Comparison of ENCODE assay signal across 27 mouse cellular contexts in the genomic region with DNA sequence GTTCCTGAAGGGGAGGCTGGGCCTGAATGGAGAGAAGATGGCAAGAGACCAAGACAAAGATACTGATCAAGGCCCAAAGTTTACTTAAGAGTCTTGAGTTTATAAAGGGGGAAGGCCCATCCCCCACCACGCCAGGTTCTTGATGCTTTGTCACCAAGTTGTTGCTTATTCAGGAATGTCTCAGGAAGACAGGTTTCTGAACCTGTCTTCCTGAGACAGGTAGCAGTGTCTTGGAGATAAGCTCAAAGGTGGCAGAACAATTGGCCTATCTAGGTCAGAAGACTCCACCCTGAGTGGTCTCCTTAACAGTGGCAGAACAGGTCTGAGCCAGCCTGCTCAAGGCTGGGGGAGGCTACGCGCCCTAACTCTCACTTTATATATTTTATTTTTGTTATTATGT. TPM values are rescaled to one million over a fixed set of nuclear protein-coding genes. Genes with fewer than 3 reads are reported as not detected.
"Had no signal": no experiment of that assay in that cellular context is flagged by ENCODE, and none has a peak within 500 bp of the region (broad histone marks: within the 10 kb centered on the region; RNA-seq: fewer than 3 reads in every experiment).

No protein-coding gene starts in this region.

- H3K9ac ChIP-seq: heart, embryonic 13.5 days; heart, embryonic 15.5 days; hindbrain, embryonic 13.5 days; hindbrain, embryonic 15.5 days; kidney, embryonic 15.5 days; limb, embryonic 13.5 days; limb, embryonic 15.5 days; liver, embryonic 12.5 days; liver, embryonic 14.5 days had no signal

- DNase-seq: gastrocnemius, postnatal 14 days; gastrocnemius, postnatal 36 days; heart, adult 11 months; heart, adult 2 months; heart, postnatal 14 days; heart, postnatal 36 days; kidney, adult 11 months; kidney, adult 2 months; kidney, adult 9 months; kidney, postnatal 14 days; kidney, postnatal 36 days; layer of hippocampus, adult 9-11 months; layer of hippocampus, postnatal 36 days; left cerebral cortex, postnatal 4 days had no signal

- H3K27ac ChIP-seq: heart, adult 2 months; heart, embryonic 13.5 days; heart, embryonic 15.5 days; hindbrain, embryonic 13.5 days; hindbrain, embryonic 15.5 days; hindbrain, postnatal 0 days; kidney, embryonic 15.5 days; kidney, postnatal 0 days; limb, embryonic 13.5 days; limb, embryonic 15.5 days; liver, embryonic 14.5 days had no signal

- ATAC-seq: hindbrain, postnatal 0 days; intestine, embryonic 16.5 days; liver, embryonic 12.5 days had no signal

- H3K27me3 ChIP-seq: heart, embryonic 13.5 days; heart, embryonic 15.5 days; hindbrain, embryonic 13.5 days; hindbrain, embryonic 15.5 days; kidney, embryonic 15.5 days; limb, embryonic 13.5 days; limb, embryonic 15.5 days; liver, embryonic 12.5 days had no signal

- H3K9me3 ChIP-seq: heart, embryonic 13.5 days; heart, embryonic 15.5 days; hindbrain, embryonic 13.5 days; hindbrain, embryonic 15.5 days; kidney, embryonic 15.5 days; limb, embryonic 13.5 days; limb, embryonic 15.5 days; liver, embryonic 12.5 days had no signal

- H3K4me3 ChIP-seq: heart, adult 2 months; heart, embryonic 13.5 days; heart, embryonic 15.5 days; hindbrain, embryonic 13.5 days; hindbrain, embryonic 15.5 days; kidney, embryonic 15.5 days; limb, embryonic 13.5 days; limb, embryonic 15.5 days; liver, embryonic 12.5 days had no signal

- H3K4me2 ChIP-seq: heart, embryonic 13.5 days; heart, embryonic 15.5 days; hindbrain, embryonic 13.5 days; hindbrain, embryonic 15.5 days; kidney, embryonic 15.5 days; limb, embryonic 13.5 days; limb, embryonic 15.5 days; liver, embryonic 12.5 days had no signal

RNA-seq across cellular contexts. Expression of a gene that starts 31.7 kb away (rescaled TPM):
- total RNA-seq: left cerebral cortex, adult 18-20 months had no signal
